Mouse (Mus musculus): ENCODE measurements around the gene E330017A01Rik. TPM values are rescaled to one million over a fixed set of nuclear protein-coding genes. Genes with fewer than 3 reads are reported as not detected.
"Not testable (repeated sequence)": the region's sequence is repeated elsewhere in the genome, so short reads cannot be mapped to it uniquely, and the experiment has no call there.

E330017A01Rik gene
- not detected for total RNA-seq (2021)
- long read RNA-seq, experiment 1, result 0 reads
- long read RNA-seq, experiment 2, result 0 reads

GRCm38 (mm10) chr16:58638689-58639175, at the start of gene E330017A01Rik:
E330017A01Rik (minus strand) TSS chr16:58638739.
- DNase-seq (ENCODE audit: low spot score), result no peak

GRCm38 (mm10) chr16:58685548-58686537, 47.3 kb upstream of the E330017A01Rik start:
- no peak for DNase-seq (ENCODE audit: low spot score)

GRCm38 (mm10) chr16:58684537-58684936, 46.0 kb upstream of the E330017A01Rik start:
- no peak for DNase-seq (ENCODE audit: low spot score)

- DNase-seq (ENCODE audit: low spot score), result no peak
These were observed 45.4 kb upstream of the E330017A01Rik start for GRCm38 (mm10) chr16:58683911-58684310.

GRCm38 (mm10) chr16:58682870-58683269, 44.3 kb upstream of the E330017A01Rik start:
- DNase-seq (ENCODE audit: low spot score), result no peak

GRCm38 (mm10) chr16:58682046-58682445, 43.5 kb upstream of the E330017A01Rik start:
- DNase-seq (ENCODE audit: low spot score), result no peak

- DNase-seq (ENCODE audit: low spot score), result no peak
These were observed 40.1 kb upstream of the E330017A01Rik start for GRCm38 (mm10) chr16:58678660-58679059.

GRCm38 (mm10) chr16:58677491-58677890, 39.0 kb upstream of the E330017A01Rik start:
- DNase-seq (ENCODE audit: low spot score), result no peak

- no peak for DNase-seq (ENCODE audit: low spot score)
These were observed 38.1 kb upstream of the E330017A01Rik start for GRCm38 (mm10) chr16:58676633-58677032.

GRCm38 (mm10) chr16:58676156-58676555, 37.6 kb upstream of the E330017A01Rik start:
- no peak for DNase-seq (ENCODE audit: low spot score)

GRCm38 (mm10) chr16:58675256-58675655, 36.7 kb upstream of the E330017A01Rik start:
- no peak for DNase-seq (ENCODE audit: low spot score)

- DNase-seq (ENCODE audit: low spot score), result no peak
These were observed 35.4 kb upstream of the E330017A01Rik start for GRCm38 (mm10) chr16:58673811-58674410.

- no peak for DNase-seq (ENCODE audit: low spot score)
These were observed 33.9 kb upstream of the E330017A01Rik start for GRCm38 (mm10) chr16:58672396-58672795.

GRCm38 (mm10) chr16:58671212-58671985, 32.9 kb upstream of the E330017A01Rik start:
- no peak for DNase-seq (ENCODE audit: low spot score)

- no peak for DNase-seq (ENCODE audit: low spot score)
These were observed 32.1 kb upstream of the E330017A01Rik start for GRCm38 (mm10) chr16:58670643-58671042.

GRCm38 (mm10) chr16:58669917-58670630, 31.5 kb upstream of the E330017A01Rik start, which contains the start of gene Cpox:
Cpox (plus strand) TSS chr16:58670292.
- DNase-seq (ENCODE audit: low spot score), result peak; percentile 69

- no peak for DNase-seq (ENCODE audit: low spot score)
These were observed 30.7 kb upstream of the E330017A01Rik start for GRCm38 (mm10) chr16:58669264-58669663.

GRCm38 (mm10) chr16:58668586-58668985, 30.0 kb upstream of the E330017A01Rik start:
- no peak for DNase-seq (ENCODE audit: low spot score)

GRCm38 (mm10) chr16:58666681-58667080, 28.1 kb upstream of the E330017A01Rik start:
- DNase-seq (ENCODE audit: low spot score), result not testable (repeated sequence)

GRCm38 (mm10) chr16:58665137-58665536, 26.6 kb upstream of the E330017A01Rik start:
- DNase-seq (ENCODE audit: low spot score), result not testable (repeated sequence)

GRCm38 (mm10) chr16:58663816-58664215, 25.3 kb upstream of the E330017A01Rik start:
- no peak for DNase-seq (ENCODE audit: low spot score)

All from gastrocnemius, adult 18-20 months (tissue).